Mouse (Mus musculus): ENCODE measurements at regions not wholly inside any gene's neighbourhood (a gene's known extent, or its start where the extent isn't known, plus 50 kb on each side); places are given as distances from the start of the nearest gene placed in this dataset.

GRCm38 (mm10) chr15:7459992-7460820 lies 62.0 kb upstream of the Egflam start:
- DNase-seq (ENCODE audit: extremely low read depth, insufficient read length, low spot score), result peak; percentile 62

- no peak for DNase-seq (ENCODE audit: extremely low read depth, insufficient read length, low spot score)
Measured at GRCm38 (mm10) chr15:7462549-7462948, 64.4 kb upstream of the Egflam start.

GRCm38 (mm10) chr15:7463444-7464350 lies 65.5 kb upstream of the Egflam start:
- no peak for DNase-seq (ENCODE audit: extremely low read depth, insufficient read length, low spot score)

GRCm38 (mm10) chr15:7480211-7480610 lies 82.0 kb upstream of the Egflam start:
- DNase-seq (ENCODE audit: extremely low read depth, insufficient read length, low spot score), result no peak

- DNase-seq (ENCODE audit: extremely low read depth, insufficient read length, low spot score), result no peak
Measured at GRCm38 (mm10) chr15:7480792-7481210, 82.6 kb upstream of the Egflam start.

- DNase-seq (ENCODE audit: extremely low read depth, insufficient read length, low spot score), result no peak
Measured at GRCm38 (mm10) chr15:7483686-7484085, 85.5 kb upstream of the Egflam start.

GRCm38 (mm10) chr15:7491091-7491490 lies 92.9 kb upstream of the Egflam start:
- DNase-seq (ENCODE audit: extremely low read depth, insufficient read length, low spot score), result no peak

GRCm38 (mm10) chr15:7493126-7493669 lies 95.0 kb upstream of the Egflam start:
- DNase-seq (ENCODE audit: extremely low read depth, insufficient read length, low spot score), result peak; percentile 28

- no peak for DNase-seq (ENCODE audit: extremely low read depth, insufficient read length, low spot score)
Measured at GRCm38 (mm10) chr15:7497852-7498251, 99.7 kb upstream of the Egflam start.

GRCm38 (mm10) chr15:7508535-7508934 lies 110.3 kb upstream of the Egflam start:
- DNase-seq (ENCODE audit: extremely low read depth, insufficient read length, low spot score), result no peak

GRCm38 (mm10) chr15:7514743-7515273 lies 116.6 kb upstream of the Egflam start:
- no peak for DNase-seq (ENCODE audit: extremely low read depth, insufficient read length, low spot score)

- no peak for DNase-seq (ENCODE audit: extremely low read depth, insufficient read length, low spot score)
Measured at GRCm38 (mm10) chr15:7521611-7522010, 123.4 kb upstream of the Egflam start.

- DNase-seq (ENCODE audit: extremely low read depth, insufficient read length, low spot score), result no peak
Measured at GRCm38 (mm10) chr15:7522902-7523786, 124.9 kb upstream of the Egflam start.

GRCm38 (mm10) chr15:7530959-7531588 lies 132.9 kb upstream of the Egflam start:
- DNase-seq (ENCODE audit: extremely low read depth, insufficient read length, low spot score), result no peak

GRCm38 (mm10) chr15:7537858-7538257 lies 139.7 kb upstream of the Egflam start:
- DNase-seq (ENCODE audit: extremely low read depth, insufficient read length, low spot score), result no peak

- DNase-seq (ENCODE audit: extremely low read depth, insufficient read length, low spot score), result no peak
Measured at GRCm38 (mm10) chr15:7553190-7553895, 155.1 kb upstream of the Egflam start.

- no peak for DNase-seq (ENCODE audit: extremely low read depth, insufficient read length, low spot score)
Measured at GRCm38 (mm10) chr15:7554433-7554832, 156.2 kb upstream of the Egflam start.

- DNase-seq (ENCODE audit: extremely low read depth, insufficient read length, low spot score), result no peak
Measured at GRCm38 (mm10) chr15:7563279-7563678, 165.1 kb upstream of the Egflam start.

- DNase-seq (ENCODE audit: extremely low read depth, insufficient read length, low spot score), result no peak
Measured at GRCm38 (mm10) chr15:7563726-7564125, 165.5 kb upstream of the Egflam start.

All from 3134 (cell line).